Mouse (Mus musculus) heart, adult 2 months (tissue): Measurements from ENCODE around the gene Il25. TPM values are rescaled to one million over a fixed set of nuclear protein-coding genes. Genes with fewer than 3 reads are reported as not detected.

Experiments used
- DNase-seq, 2 experiments: peaks; one replicate each; pipeline ENCODE4 v3.0.0; 2021
- H3K27ac ChIP-seq: fragments of 200-600 bp; 2 replicates; pipeline ENCODE4 v1.8.1; 2022
- H3K27me3 ChIP-seq: fragments of 200-500 bp; 2 replicates; pipeline ENCODE4 v1.6.1; 2012; ENCODE audit warnings: mild to moderate bottlenecking, low read length, inconsistent platforms, mixed read lengths; ENCODE audit not compliant: control insufficient read depth, insufficient read depth
- H3K36me3 ChIP-seq: fragments of 200-500 bp; 2 replicates; pipeline ENCODE4 v1.6.1; 2012; ENCODE audit warnings: low read length, inconsistent platforms; ENCODE audit not compliant: control insufficient read depth, insufficient read depth
- H3K4me1 ChIP-seq: fragments of 200-500 bp; 2 replicates; pipeline ENCODE4 v1.6.1; 2011; ENCODE audit warnings: low read length; ENCODE audit not compliant: control insufficient read depth, insufficient read depth
- H3K4me3 ChIP-seq: fragments of 200-600 bp; 2 replicates; pipeline ENCODE4 v1.8.1; 2022
- H3K79me2 ChIP-seq: fragments of 200-500 bp; replicated peaks from 2 replicates; pipeline ENCODE4 v1.6.1; 2012; ENCODE audit warnings: mild to moderate bottlenecking, inconsistent platforms, low read length, moderate library complexity, mixed read lengths; ENCODE audit not compliant: control insufficient read depth, insufficient read depth
- H3K9ac ChIP-seq: fragments of 200-500 bp; 2 replicates; pipeline ENCODE4 v1.6.1; 2012; ENCODE audit warnings: low read depth, mild to moderate bottlenecking, control low read depth, inconsistent platforms, low read length, mixed read lengths
- CTCF ChIP-seq: fragments of 200-600 bp; IDR thresholded peaks from 2 replicates; pipeline ENCODE4 v1.8.1; 2022; ENCODE audit warnings: antibody characterized with exemption, mild to moderate bottlenecking, moderate library complexity
- EP300 ChIP-seq: fragments of 200-500 bp; IDR thresholded peaks from 2 replicates; pipeline ENCODE4 v1.6.1; 2011; ENCODE audit warnings: low read depth, low read length, control low read depth; ENCODE audit not compliant: insufficient read depth
- POLR2A ChIP-seq: fragments of 200-500 bp; IDR thresholded peaks from 2 replicates; pipeline ENCODE4 v1.6.1; 2011; ENCODE audit warnings: mild to moderate bottlenecking, low read depth, low read length, control low read depth; ENCODE audit not compliant: insufficient read depth
- WGBS: fragments of 180-500 bp; shearing (Covaris S2); methylation state at CpG from one replicate; pipeline ENCODE4 v1.1.7; 2018; 5-methylcytosine and 5-hydroxymethylcytosine counted together
- intact Hi-C: fragments of 180-260 bp; cut with DNase I; formaldehyde crosslinking; loops from one replicate; pipeline ENCODE4 v1.15.1; 2025
- microRNA-seq, 2 experiments: library from miRNA; unstranded; fragments of <30 nt; microRNA quantifications; one replicate each; pipeline ENCODE4 v1.2.0; 2021
- polyA plus RNA-seq: library from polyadenylated mRNA; depleted of rRNA; stranded (reverse); fragments of >200 nt; gene quantifications from 2 replicates; pipeline ENCODE4 v1.2.3, GENCODE M21; 2012; rRNA removed
- total RNA-seq, 2 experiments: library from RNA; stranded (reverse); gene quantifications; 2 replicates each; pipeline ENCODE4 v1.2.3; 2021

Il25 gene
- total and polyA plus RNA-seq, 3 experiments: not detected

DNA sequence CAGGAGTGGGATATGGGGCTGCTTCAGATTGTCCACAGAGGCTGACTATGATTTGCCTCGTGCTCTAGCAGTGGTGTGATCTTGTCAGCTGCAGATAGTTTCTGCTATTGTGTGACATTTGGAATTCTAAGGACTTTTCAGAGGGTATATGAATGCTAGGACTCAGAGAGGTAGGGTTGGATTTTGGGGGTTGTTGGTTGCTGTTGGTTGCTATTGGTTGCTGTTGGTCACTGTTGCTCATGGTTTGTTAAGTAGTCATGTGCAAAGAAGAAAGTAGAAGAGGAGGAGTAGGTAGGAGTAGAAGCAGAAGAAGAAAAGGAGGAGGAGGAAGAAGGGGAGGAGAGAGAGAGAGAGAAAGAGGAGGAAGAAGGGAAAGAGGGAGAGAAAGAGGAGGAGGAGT lies 44.1 kb downstream of the Il25 start, which contains the start of gene Gm17428:
TSS of gene Gm17428 (plus strand) at position 301 of the 400 bp plus-strand sequence.
- Histone ChIP-seq H3K9ac (0 out of 2 replicates have a peak within 1 kb of the TSS, but pooled peaks have one; percentile 19), H3K4me3 (peak within 1 kb of the TSS; percentile 3), H3K27me3 (no peaks in the 10 kb centered on the region), H3K79me2 (no peaks in the 10 kb centered on the region), H3K36me3 (peaks cover 13% of the 10 kb centered on the region), H3K4me1 (no peaks in the 10 kb centered on the region), H3K27ac (no peak within 1 kb of the TSS; the same call in 1 of the 2 replicates)
- DNase-seq: no peak
- intact Hi-C loops: no loop called here
- no peak for TF ChIP-seq CTCF
- no peak for TF ChIP-seq POLR2A
- no peak for TF ChIP-seq EP300
- WGBS: 26% methylated on average over 1 of the region's 1 CpGs

DNA sequence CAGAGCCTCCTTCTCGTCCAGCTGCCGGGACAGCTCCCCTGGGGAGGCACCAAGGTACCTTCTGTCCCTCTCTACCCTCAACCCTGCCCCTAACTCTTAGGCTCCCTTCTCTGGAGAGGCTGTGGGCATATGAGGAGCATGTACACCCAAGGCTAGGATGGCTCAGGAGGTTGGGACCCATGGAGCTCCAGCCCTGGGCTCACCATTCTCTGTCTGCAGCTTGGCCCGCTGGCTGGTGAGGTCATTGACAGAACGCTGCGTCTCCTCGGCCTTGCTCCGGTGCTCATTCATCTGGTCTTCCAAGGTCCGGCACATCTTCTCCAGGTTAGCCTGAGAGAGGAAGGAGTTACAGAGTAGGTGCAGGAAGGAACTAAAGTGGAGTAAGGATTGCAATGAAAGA lies 46.2 kb downstream of the Il25 start:
- Histone ChIP-seq H3K4me3 (0 out of 2 replicates have a peak overlapping the region, but pooled peaks have one; percentile 18), H3K27me3 (no peaks in the 10 kb centered on the region), H3K9ac (peak overlapping the region; percentile 18), H3K4me1 (no peaks in the 10 kb centered on the region), H3K36me3 (peaks cover 18% of the 10 kb centered on the region), H3K27ac (no peak overlapping the region), H3K79me2 (no peaks in the 10 kb centered on the region)
- peak in 1 of 2 experiments; percentile 20 for DNase-seq
- WGBS: 51% methylated on average over 8 of the region's 8 CpGs
- intact Hi-C loops: no loop called here
- TF ChIP-seq EP300 (0 out of 2 replicates have a peak, but pooled peaks have one; percentile 28), CTCF (no peak), POLR2A (peak; percentile 71)

- Histone ChIP-seq H3K4me1 (no peaks in the 10 kb centered on the region), H3K27ac (no peak overlapping the region), H3K27me3 (no peaks in the 10 kb centered on the region), H3K9ac (no peak overlapping the region), H3K36me3 (peaks cover 18% of the 10 kb centered on the region; the same call in 1 of the 2 replicates), H3K4me3 (no peak overlapping the region), H3K79me2 (no peaks in the 10 kb centered on the region)
- DNase-seq: no peak
- intact Hi-C loops: no loop called here
- TF ChIP-seq CTCF (no peak), POLR2A (peak; percentile 68; the same call in 1 of the 2 replicates), EP300 (0 out of 2 replicates have a peak, but pooled peaks have one; percentile 48)
- 66% methylated on average over 7 of the region's 7 CpGs for WGBS
Measured at GRCm38 (mm10) chr14:54981934-54982333, 49.4 kb downstream of the Il25 start.

Small RNA genes lying within 50 kb of the gene (microRNA-seq; reads per million reads assigned to microRNA genes)
- gene Mir208a: 1,873 to 2,098 reads per million in 2 experiments
- 34.8 to 114 reads per million in 2 experiments for gene Mir208b

Other genes with a start within 250 kb of the Il25 start
- 10 to 100 TPM; 12.5 to 13.3 TPM for gene 1700123O20Rik, start 246.5 kb upstream of the Il25 start, total RNA-seq
- 18.2 and 27.4 TPM in 2 replicates for gene 1700123O20Rik, start 246.5 kb upstream of the Il25 start, polyA plus RNA-seq
- 10 to 100 TPM; 72.3 to 84.9 TPM for gene Acin1, start 245.8 kb upstream of the Il25 start, total RNA-seq
- gene Acin1, start 245.8 kb upstream of the Il25 start, polyA plus RNA-seq: 59.9 and 78.7 TPM in 2 replicates
- not detected for gene Gm29776, start 233.9 kb upstream of the Il25 start, total RNA-seq
- gene Gm29776, start 233.9 kb upstream of the Il25 start, polyA plus RNA-seq: 0.04 and 0.09 TPM in 2 replicates
- gene Cebpe, start 220.5 kb upstream of the Il25 start, total RNA-seq: not detected
- gene Cebpe, start 220.5 kb upstream of the Il25 start, polyA plus RNA-seq: 0.08 and 0.15 TPM in 2 replicates
- 1 to 10 TPM; 2.6 to 3.3 TPM for gene Slc7a8, start 150.7 kb upstream of the Il25 start, total RNA-seq
- gene Slc7a8, start 150.7 kb upstream of the Il25 start, polyA plus RNA-seq: 2.7 and 3.7 TPM in 2 replicates
- not detected for gene Rnf212b, start 118.6 kb upstream of the Il25 start, total RNA-seq
- gene Rnf212b, start 118.6 kb upstream of the Il25 start, polyA plus RNA-seq: 0.21 and 0.35 TPM in 2 replicates
- 1 to 10 TPM; 4.1 to 7.2 TPM for gene Homez, start 61.7 kb upstream of the Il25 start, total RNA-seq
- 2.6 and 3.1 TPM in 2 replicates for gene Homez, start 61.7 kb upstream of the Il25 start, polyA plus RNA-seq
- gene Ppp1r3e, start 55.1 kb upstream of the Il25 start, total RNA-seq: 1 to 10 TPM; 2.8 to 3.4 TPM
- 4.8 and 4.9 TPM in 2 replicates for gene Ppp1r3e, start 55.1 kb upstream of the Il25 start, polyA plus RNA-seq
- gene Bcl2l2, start 49.3 kb upstream of the Il25 start, total RNA-seq: 10 to 100 TPM; 42.4 to 45.0 TPM
- 29.2 and 44.4 TPM in 2 replicates for gene Bcl2l2, start 49.3 kb upstream of the Il25 start, polyA plus RNA-seq
- gene Gm20521, start 49.3 kb upstream of the Il25 start, total RNA-seq: 1 to 10 TPM; 3.2 to 6.1 TPM
- not detected in 2 replicates for gene Gm20521, start 49.3 kb upstream of the Il25 start, polyA plus RNA-seq
- gene Pabpn1, start 40.2 kb upstream of the Il25 start, total RNA-seq: 10 to 100 TPM; 51.4 to 52.2 TPM
- gene Pabpn1, start 40.2 kb upstream of the Il25 start, polyA plus RNA-seq: 66.2 and 91.7 TPM in 2 replicates
- 1 to 10 TPM; 1.7 to 2.3 TPM for gene Slc22a17, start 19.6 kb upstream of the Il25 start, total RNA-seq
- gene Slc22a17, start 19.6 kb upstream of the Il25 start, polyA plus RNA-seq: 13.0 and 13.8 TPM in 2 replicates
- 1 to 10 TPM; 1.9 to 3.0 TPM for gene Efs, start 6.6 kb upstream of the Il25 start, total RNA-seq
- gene Efs, start 6.6 kb upstream of the Il25 start, polyA plus RNA-seq: 5.1 and 5.4 TPM in 2 replicates
- under 1 TPM in 1 of 2 experiments, not detected in 1; 0.30 TPM for gene Cmtm5, start 3.6 kb downstream of the Il25 start, total RNA-seq
- 1.8 and 2.9 TPM in 2 replicates for gene Cmtm5, start 3.6 kb downstream of the Il25 start, polyA plus RNA-seq
- over 10,000 TPM; 19,033 to 21,149 TPM for gene Myh6, start 34.2 kb downstream of the Il25 start, total RNA-seq
- 6,249 and 7,266 TPM in 2 replicates for gene Myh6, start 34.2 kb downstream of the Il25 start, polyA plus RNA-seq
- gene Gm17428, start 44.2 kb downstream of the Il25 start, total RNA-seq: not detected
- not detected in 2 replicates for gene Gm17428, start 44.2 kb downstream of the Il25 start, polyA plus RNA-seq
- 1,000 to 10,000 TPM; 1,935 to 2,240 TPM for gene Myh7, start 61.9 kb downstream of the Il25 start, total RNA-seq
- gene Myh7, start 61.9 kb downstream of the Il25 start, polyA plus RNA-seq: 19.8 and 29.5 TPM in 2 replicates
- 10 to 100 TPM; 25.9 to 28.9 TPM for gene Ngdn, start 82.8 kb downstream of the Il25 start, total RNA-seq
- 10.1 and 19.6 TPM in 2 replicates for gene Ngdn, start 82.8 kb downstream of the Il25 start, polyA plus RNA-seq
- 1 to 10 TPM; 3.9 to 4.1 TPM for gene Zfhx2, start 159.6 kb downstream of the Il25 start, total RNA-seq
- gene Zfhx2, start 159.6 kb downstream of the Il25 start, polyA plus RNA-seq: 1.1 and 1.3 TPM in 2 replicates
- gene Thtpa, start 162.1 kb downstream of the Il25 start, total RNA-seq: 10 to 100 TPM; 10.7 to 13.4 TPM
- 8.2 and 9.7 TPM in 2 replicates for gene Thtpa, start 162.1 kb downstream of the Il25 start, polyA plus RNA-seq
- 1 to 10 TPM; 5.3 to 5.6 TPM for gene Ap1g2, start 173.9 kb downstream of the Il25 start, total RNA-seq
- 8.2 and 10.2 TPM in 2 replicates for gene Ap1g2, start 173.9 kb downstream of the Il25 start, polyA plus RNA-seq
- under 1 TPM in 1 of 2 experiments, not detected in 1; 0.23 TPM for gene Jph4, start 184.2 kb downstream of the Il25 start, total RNA-seq
- 0.25 and 0.32 TPM in 2 replicates for gene Jph4, start 184.2 kb downstream of the Il25 start, polyA plus RNA-seq